Mouse (Mus musculus) subcutaneous adipose tissue, adult 2 months (tissue): ENCODE results near the gene Vrk3. TPM values are rescaled to one million over a fixed set of nuclear protein-coding genes. Genes with fewer than 3 reads are reported as not detected.

Experiments used
- polyA plus RNA-seq: library from polyadenylated mRNA; depleted of rRNA; stranded (reverse); fragments of >200 nt; gene quantifications from 2 replicates; pipeline ENCODE4 v1.2.3, GENCODE M21; 2012; ENCODE audit warnings: low replicate concordance; rRNA removed

Vrk3 gene
- 29.0 and 48.8 TPM in 2 replicates for polyA plus RNA-seq

GRCm38 (mm10) chr7:44748101-44749044, at the start of gene Vrk3:
TSS of gene Vrk3 (plus strand) at chr7:44748413.

DNA sequence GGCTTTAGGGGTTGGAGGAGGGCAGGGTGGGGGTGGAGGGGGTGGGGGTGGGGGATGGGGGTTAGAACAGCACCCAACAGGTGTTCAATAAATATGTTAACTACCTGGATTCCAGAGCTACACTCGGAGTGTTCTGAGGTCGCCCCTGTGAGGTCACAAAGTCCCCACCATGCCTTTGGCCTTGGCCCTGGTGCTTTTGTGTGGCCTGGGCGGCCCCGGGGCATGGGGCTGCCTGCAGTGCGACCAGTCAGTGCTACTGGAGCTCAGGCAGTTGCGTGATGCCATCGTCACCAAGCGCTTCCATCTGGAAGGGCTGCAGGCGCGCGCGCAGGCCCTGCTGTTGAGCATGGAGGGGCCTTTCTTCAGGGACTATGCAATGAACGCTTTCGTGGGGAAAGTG, 39.6 kb upstream of the Vrk3 start, which contains the start of gene Izumo2:
Izumo2 (plus strand) TSS at position 169 of the 400 bp plus-strand sequence.

DNA sequence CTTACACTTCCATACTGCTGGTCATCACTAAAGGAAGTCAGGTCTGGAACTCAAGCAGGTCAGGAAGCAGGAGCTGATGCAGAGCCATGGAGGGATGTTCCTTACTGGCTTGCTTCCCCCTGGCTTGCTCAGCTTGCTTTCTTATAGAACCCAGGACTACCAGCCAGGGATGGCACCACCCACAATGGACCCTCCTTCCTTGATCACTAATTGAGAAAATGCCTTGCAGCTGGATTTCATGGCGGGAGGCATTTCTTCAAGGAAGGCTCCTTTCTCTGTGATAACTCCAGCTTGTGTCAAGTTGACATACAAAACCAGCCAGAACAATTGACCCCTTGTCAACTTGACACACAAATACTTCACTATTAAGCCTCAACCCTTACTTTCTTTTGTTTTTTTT, 2.7 kb downstream of the Vrk3 start, which contains the start of gene Zfp473:
Zfp473 (minus strand) TSS at position 101 of the 400 bp plus-strand sequence.

DNA sequence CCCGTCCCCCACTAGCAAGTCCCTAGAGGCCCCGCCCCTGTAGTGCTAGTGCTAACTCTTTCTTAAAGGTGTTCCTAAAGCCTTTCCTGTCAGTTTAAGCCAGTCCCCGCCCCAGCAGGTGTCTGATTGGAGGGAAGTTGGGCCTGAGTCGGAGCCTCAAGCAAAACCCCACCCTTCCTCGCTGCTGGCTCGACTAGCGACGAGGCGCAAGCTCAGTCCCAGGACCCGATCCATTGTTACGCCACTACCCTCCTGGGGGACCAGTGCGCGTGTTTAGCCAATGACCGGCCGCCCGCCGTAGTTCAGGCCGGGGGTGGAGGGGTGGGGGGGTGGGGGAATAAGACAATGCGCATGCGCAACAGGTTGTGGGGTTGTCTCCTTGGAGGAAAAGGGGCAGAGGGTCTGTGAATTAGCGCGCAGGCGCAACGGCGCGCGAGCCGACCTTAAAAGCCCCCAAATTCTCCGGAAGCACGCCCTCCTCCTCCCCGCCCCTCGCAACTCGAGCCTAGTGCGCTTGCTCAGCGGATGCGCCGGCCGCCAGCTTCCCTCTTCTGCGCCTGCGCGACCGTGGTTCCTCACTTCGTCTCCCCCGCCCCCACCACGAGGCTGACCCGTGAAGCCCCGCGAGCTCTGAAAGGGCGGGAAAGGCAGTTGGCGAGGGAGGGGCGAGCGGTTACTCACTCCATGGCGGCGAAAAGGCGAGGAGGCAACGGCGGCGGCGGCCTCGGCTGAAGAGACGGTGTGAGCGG, 67.7 kb downstream of the Vrk3 start, which contains the start of the genes Nup62 and Il4i1:
Nup62 (plus strand) TSS at position 368 of the 749 bp plus-strand sequence.
Il4i1 (plus strand) TSS at position 667 of the 749 bp plus-strand sequence.

DNA sequence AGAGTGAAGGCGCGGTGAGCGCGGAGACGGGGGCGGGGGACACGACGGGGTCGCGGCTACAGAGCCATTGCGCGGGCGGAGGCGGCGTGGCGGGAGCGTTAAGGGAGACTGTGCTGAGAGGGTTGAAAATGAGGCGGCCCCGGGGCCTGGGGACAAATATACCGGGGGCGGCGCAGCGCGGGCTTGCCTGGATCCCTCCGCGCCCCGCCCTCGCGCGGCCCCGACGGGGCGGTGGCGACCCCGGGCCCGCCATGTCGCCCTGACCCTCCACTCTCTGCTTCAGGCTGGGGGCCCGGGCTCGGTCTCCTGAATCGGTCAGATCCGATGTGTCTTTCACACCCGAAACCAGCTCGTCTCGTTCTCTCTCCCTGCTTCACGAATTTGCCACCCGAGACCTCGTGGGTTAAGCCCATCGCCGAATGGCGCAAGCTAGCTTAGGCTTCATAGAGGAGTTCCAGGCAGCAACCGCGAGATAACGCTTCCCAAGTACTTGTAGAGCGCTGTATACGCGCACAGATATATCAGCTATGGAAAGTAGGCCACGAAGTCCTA, 68.3 kb downstream of the Vrk3 start, which contains the start of gene Atf5:
Atf5 (minus strand) TSS at position 189 of the 552 bp plus-strand sequence.

Other genes with a start within 250 kb of the Vrk3 start
- gene Mybpc2, start 223.8 kb upstream of the Vrk3 start, polyA plus RNA-seq, result 0.11 and 0.89 TPM in 2 replicates
- gene Spib, start 216.3 kb upstream of the Vrk3 start, polyA plus RNA-seq, result 1.2 and 1.3 TPM in 2 replicates
- gene Pold1, start 199.6 kb upstream of the Vrk3 start, polyA plus RNA-seq, result 17.5 and 44.4 TPM in 2 replicates
- gene Nr1h2, start 194.5 kb upstream of the Vrk3 start, polyA plus RNA-seq, result 133 and 181 TPM in 2 replicates
- 6.0 and 16.0 TPM in 2 replicates for gene Napsa, start 176.0 kb upstream of the Vrk3 start, polyA plus RNA-seq
- gene Kcnc3, start 157.7 kb upstream of the Vrk3 start, polyA plus RNA-seq, result 2.6 and 7.7 TPM in 2 replicates
- 4.1 and 12.7 TPM in 2 replicates for gene Myh14, start 77.6 kb upstream of the Vrk3 start, polyA plus RNA-seq
- not detected in 2 replicates for gene Izumo2, start 39.7 kb upstream of the Vrk3 start, polyA plus RNA-seq
- gene Zfp473, start 2.6 kb downstream of the Vrk3 start, polyA plus RNA-seq, result 0.20 and 0.54 TPM in 2 replicates
- gene Nup62, start 67.7 kb downstream of the Vrk3 start, polyA plus RNA-seq, result 35.6 and 77.6 TPM in 2 replicates
- gene Il4i1, start 68.0 kb downstream of the Vrk3 start, polyA plus RNA-seq, result 3.9 and 4.0 TPM in 2 replicates
- 211 and 305 TPM in 2 replicates for gene Atf5, start 68.2 kb downstream of the Vrk3 start, polyA plus RNA-seq
- 87.7 and 129 TPM in 2 replicates for gene Akt1s1, start 100.6 kb downstream of the Vrk3 start, polyA plus RNA-seq
- gene Tbc1d17, start 100.7 kb downstream of the Vrk3 start, polyA plus RNA-seq, result 125 and 126 TPM in 2 replicates
- gene Pnkp, start 108.7 kb downstream of the Vrk3 start, polyA plus RNA-seq, result 45.1 and 47.8 TPM in 2 replicates
- gene Ptov1, start 121.4 kb downstream of the Vrk3 start, polyA plus RNA-seq, result 245 and 426 TPM in 2 replicates
- gene Med25, start 144.3 kb downstream of the Vrk3 start, polyA plus RNA-seq, result 93.4 and 172 TPM in 2 replicates
- gene Fuz, start 147.7 kb downstream of the Vrk3 start, polyA plus RNA-seq, result 48.5 and 82.0 TPM in 2 replicates
- gene Ap2a1, start 181.1 kb downstream of the Vrk3 start, polyA plus RNA-seq, result 91.4 and 108 TPM in 2 replicates
- gene Tsks, start 194.8 kb downstream of the Vrk3 start, polyA plus RNA-seq, result 0.21 and 0.22 TPM in 2 replicates
- gene Cpt1c, start 226.4 kb downstream of the Vrk3 start, polyA plus RNA-seq, result 21.7 and 88.9 TPM in 2 replicates
- gene Prmt1, start 238.2 kb downstream of the Vrk3 start, polyA plus RNA-seq, result 148 and 347 TPM in 2 replicates
- gene Irf3, start 249.2 kb downstream of the Vrk3 start, polyA plus RNA-seq, result 111 and 156 TPM in 2 replicates